Mouse (Mus musculus) CD4-positive, CD25-positive, alpha-beta regulatory T cell, adult 4 months (primary cell): ENCODE measurements around the gene 4933424G06Rik. TPM values are rescaled to one million over a fixed set of nuclear protein-coding genes. Genes with fewer than 3 reads are reported as not detected.

Experiments used
- ATAC-seq: one replicate; pipeline ENCODE4 v1.8.0; 2017
- polyA plus RNA-seq, 2 experiments: library from polyadenylated mRNA; unstranded; fragments of 100-300 nt; shearing (Covaris generic); gene quantifications; one replicate each; pipeline ENCODE4 v1.2.1; 2017

The 4933424G06Rik gene
- polyA plus RNA-seq, 2 experiments from 2014 or later, result not detected

DNA sequence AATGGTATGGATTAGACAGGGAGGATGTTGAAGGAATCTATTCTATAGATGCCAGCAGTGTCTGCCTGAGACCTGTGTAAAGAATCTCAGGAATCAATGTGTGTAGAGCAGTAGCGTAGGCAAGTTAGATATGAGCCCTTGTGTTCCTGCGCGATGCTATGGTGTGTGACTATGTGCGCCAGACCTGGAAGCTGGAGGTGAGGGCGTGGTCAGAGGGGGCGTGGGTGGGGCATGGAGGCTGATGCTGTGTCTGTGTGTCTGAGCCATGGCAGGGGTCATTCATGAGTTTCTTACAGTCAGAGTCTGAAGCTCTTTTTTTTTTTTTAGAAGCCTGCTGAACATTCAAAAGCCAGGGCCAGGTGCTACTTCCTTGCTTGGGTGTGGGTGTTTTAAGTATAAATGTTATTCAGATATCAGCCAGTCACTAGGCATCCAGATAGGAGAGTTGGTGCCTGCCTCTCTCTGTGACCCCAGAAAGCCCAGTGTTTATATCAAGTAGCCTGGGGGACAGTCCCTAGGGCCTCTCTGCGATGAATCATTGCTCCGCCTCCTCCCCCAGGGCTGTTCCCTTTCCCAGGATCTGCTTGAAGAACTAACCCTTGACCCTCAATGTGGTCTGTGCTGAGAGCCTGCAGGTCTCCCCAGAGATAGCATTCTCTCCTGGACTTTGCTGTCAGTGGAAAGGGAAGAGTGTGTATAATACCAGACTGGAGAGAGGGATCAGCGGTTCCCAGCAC lies 62.4 kb downstream of the 4933424G06Rik start:
- peak; percentile 47 for ATAC-seq

GRCm38 (mm10) chr1:36780793-36781192 lies 70.8 kb downstream of the 4933424G06Rik start:
- ATAC-seq, result no peak

- ATAC-seq, result no peak
Observed at GRCm38 (mm10) chr1:36782476-36782875, 72.5 kb downstream of the 4933424G06Rik start.

DNA sequence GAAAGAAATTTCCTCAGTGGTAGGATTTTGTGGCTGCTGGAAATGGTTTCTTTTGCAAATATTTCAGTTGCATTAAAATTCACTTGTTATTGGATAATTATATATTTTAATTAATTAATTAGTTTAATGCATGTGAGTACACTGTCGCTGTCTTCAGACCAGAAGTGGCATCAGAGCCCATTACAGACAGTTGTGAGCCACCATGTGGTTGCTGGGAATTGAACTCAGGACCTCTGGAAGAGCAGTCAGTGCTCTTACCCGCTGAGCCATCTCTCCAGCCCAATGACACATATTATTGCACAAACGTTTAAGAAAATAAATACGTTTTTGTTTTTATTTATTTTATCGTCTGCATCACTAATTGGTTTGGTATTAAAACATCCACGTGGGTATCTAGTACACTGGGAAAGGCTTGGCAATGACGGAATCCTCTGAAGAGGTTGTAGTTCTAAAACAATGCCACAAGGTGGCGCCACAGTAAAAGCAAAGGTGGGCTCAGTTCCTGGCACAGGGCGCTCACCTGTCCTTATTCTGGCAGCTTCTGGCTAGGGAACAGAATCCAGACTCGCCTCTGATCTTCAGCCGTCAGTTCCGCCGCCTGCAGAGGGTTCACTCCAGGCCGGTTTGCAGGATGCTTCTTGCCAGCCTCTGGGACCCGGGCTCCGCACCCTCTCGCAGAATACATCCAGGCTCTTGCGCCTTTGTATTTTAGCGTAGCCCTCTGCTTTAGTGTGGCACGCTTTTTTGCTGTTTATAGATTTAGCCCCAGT lies 74.6 kb downstream of the 4933424G06Rik start:
- ATAC-seq, result peak; percentile 56

GRCm38 (mm10) chr1:36785238-36785641 lies 75.3 kb downstream of the 4933424G06Rik start:
- ATAC-seq, result no peak

DNA sequence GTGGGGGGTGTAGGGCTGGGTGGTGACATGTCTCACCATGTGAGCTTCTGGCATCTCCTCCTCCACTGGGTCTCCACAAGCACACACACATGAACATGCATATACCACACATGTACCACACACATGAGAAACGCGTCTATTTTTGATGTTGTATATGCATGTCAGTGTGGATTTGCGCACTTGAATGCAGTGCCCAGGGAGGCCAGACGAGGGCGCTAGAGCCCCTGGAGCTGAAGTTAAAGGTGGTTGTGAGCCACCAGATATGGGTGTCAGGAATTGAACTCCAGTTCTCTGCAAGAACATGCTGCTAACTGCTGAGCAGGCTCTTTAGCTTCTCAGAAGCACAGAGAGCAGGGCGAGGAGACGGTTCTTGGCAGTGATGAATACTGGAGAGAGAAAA lies 76.4 kb downstream of the 4933424G06Rik start:
- ATAC-seq, result no peak

GRCm38 (mm10) chr1:36789416-36789815 lies 79.5 kb downstream of the 4933424G06Rik start:
- no peak for ATAC-seq

DNA sequence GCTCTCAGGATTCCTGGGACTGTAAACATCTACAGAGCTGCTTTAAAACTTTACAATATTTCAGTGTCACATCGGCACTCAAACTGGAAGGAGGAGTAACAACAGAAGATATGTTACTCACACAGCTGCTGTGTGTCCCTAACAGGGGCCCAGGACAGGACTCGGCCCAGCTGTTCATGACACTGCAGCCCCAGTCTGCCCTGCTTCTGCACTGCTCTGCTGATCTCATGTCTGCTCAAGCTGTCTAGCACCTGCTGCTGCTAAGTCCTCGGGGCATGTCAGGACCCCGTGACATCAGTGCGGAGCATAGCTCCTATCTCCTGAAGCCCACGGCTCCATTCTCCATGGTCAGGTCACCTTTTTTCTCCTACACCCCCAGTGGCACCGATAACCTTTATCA lies 86.8 kb downstream of the 4933424G06Rik start:
- no peak for ATAC-seq

GRCm38 (mm10) chr1:36797481-36797880 lies 87.5 kb downstream of the 4933424G06Rik start:
- ATAC-seq, result peak; percentile 93

DNA sequence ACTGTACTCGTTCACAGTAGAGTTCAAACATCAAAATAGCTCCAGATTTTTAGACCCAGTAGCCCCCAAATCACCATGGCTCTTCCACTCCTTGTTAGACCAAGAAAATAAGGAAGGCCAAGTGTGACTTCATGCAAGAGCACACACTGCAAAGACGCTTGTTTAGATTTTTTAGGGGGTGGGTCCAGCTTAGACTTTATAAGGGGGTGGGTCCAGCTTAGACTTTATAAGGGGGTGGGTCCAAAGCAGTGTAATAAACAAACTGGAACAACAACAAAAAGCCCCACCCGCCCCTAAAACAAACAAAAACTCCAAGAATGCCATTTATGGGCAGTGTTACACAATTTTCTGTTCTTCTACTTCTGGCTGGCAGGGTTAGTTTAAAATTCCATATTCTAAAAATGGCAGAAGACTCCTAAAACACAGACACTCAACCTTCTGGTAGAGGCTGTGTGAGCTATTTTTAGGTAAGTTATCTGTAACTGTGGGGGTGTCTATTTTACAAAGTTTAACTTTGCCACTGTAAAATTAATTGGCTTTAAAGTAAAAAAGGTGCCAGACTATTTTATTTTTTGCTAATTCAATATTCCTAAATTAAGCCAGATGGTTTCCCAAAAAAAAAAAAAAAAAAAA lies 90.5 kb downstream of the 4933424G06Rik start:
- no peak for ATAC-seq

- no peak for ATAC-seq
Observed at GRCm38 (mm10) chr1:36804259-36804658, 94.3 kb downstream of the 4933424G06Rik start.

DNA sequence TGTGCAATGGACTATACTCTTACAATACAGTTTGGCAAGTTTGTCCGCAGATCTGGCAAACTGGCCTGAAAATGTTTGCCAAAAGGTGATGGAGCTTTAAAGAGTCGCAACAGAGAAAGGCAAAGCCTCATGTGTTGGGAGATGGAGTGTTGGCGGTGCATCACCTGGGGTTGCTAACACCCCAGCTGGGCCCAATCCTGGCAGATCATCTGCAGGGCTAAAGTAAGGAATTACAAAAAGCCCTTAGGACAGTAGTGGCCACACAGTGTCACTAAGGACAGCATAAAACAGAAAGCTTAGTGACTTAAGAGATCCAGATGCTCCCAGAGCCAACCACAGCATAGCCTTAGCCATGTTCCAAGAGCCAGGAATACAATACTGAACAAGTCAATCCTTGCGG lies 94.9 kb downstream of the 4933424G06Rik start:
- no peak for ATAC-seq

DNA sequence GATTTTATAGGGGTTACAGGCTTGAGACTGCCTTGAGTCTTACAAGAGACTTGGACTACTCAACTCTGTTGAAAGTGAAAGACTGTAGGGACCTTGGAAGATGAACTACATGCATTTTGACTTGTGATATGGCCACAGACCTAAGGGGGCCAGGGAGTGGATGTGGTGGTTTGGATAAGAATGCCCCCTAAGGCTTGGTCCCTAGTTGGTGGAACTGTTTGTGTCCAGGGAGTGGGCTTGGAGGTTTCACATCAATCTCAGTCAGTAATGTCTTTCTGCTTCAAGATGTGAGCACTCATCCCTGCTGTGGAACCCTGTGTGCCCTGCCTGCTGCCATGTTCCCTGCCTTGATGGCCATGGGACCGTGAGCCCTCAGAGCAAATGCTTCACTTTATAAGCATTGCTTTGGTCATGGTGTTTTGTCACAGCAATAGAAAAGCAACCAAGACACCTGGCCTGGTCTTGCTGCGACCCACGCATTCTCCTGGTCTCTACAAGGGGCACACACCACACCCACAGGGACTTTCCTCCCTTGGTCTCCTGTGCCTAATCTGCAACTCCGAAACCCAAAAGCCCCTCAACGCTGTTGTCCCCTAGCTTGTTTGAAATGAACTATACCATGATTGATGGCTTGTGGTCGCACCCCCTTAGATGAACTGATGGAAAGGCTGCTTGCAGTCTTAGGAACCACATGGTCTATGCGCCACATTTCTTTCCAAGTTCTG lies 96.4 kb downstream of the 4933424G06Rik start:
- ATAC-seq, result no peak

DNA sequence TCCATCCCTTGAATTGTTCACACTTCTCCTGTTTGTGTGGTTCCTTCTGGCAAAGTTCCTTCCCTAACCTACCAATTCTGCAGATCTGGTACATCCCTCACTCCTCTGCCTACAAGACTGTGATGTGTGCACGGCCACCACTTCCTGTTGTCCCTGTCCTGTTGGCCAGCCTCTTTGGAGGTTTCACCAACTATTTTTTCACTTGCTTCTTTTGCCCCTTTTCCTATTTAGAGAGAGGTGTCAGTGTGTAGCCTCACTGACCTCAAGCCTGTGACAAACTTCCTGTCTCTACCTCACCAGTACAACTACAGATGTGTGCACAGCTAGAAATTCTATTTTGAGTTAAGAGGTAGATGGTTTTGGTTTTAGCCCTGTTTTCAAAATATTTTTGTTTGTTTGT lies 97.1 kb downstream of the 4933424G06Rik start:
- ATAC-seq, result no peak

Other genes with a start within 250 kb of the 4933424G06Rik start
- gene Cnnm4, start 238.5 kb upstream of the 4933424G06Rik start, polyA plus RNA-seq, result 10 to 100 TPM; 12.3 to 19.6 TPM
- gene Cnnm3, start 198.3 kb upstream of the 4933424G06Rik start, polyA plus RNA-seq, result 1 to 10 TPM; 7.5 to 7.6 TPM
- gene Ankrd23, start 173.3 kb upstream of the 4933424G06Rik start, polyA plus RNA-seq, result 100 to 1,000 TPM in 1 of 2 experiments, 10 to 100 TPM in 1; 39.3 to 112 TPM
- 1 to 10 TPM in 1 of 2 experiments, not detected in 1; 2.3 TPM for gene Gm42417, start 170.7 kb upstream of the 4933424G06Rik start, polyA plus RNA-seq
- 10 to 100 TPM; 19.4 to 23.9 TPM for gene Ankrd39, start 162.7 kb upstream of the 4933424G06Rik start, polyA plus RNA-seq
- gene Sema4c, start 151.8 kb upstream of the 4933424G06Rik start, polyA plus RNA-seq, result under 1 TPM in 1 of 2 experiments, not detected in 1; 0.22 TPM
- not detected for gene Fam178b, start 27.0 kb upstream of the 4933424G06Rik start, polyA plus RNA-seq
- gene Cox5b, start 18.7 kb upstream of the 4933424G06Rik start, polyA plus RNA-seq, result 100 to 1,000 TPM; 191 to 317 TPM
- gene Actr1b, start 4.3 kb downstream of the 4933424G06Rik start, polyA plus RNA-seq, result 10 to 100 TPM; 39.0 to 63.5 TPM
- 100 to 1,000 TPM; 178 to 289 TPM for gene Zap70, start 51.6 kb downstream of the 4933424G06Rik start, polyA plus RNA-seq
- 10 to 100 TPM; 11.1 to 14.8 TPM for gene Tmem131, start 233.5 kb downstream of the 4933424G06Rik start, polyA plus RNA-seq